Mouse (Mus musculus) cerebellum, adult 11 months (tissue): ENCODE data around the gene Ctnna2.

Experiments used
- DNase-seq: peaks from one replicate; pipeline ENCODE4 v3.0.0; 2022

Gene Ctnna2

GRCm38 (mm10) chr6:77253480-77253879 is 726.0 kb downstream of the Ctnna2 start:
- DNase-seq: no peak

GRCm38 (mm10) chr6:77243541-77244231 is 735.8 kb downstream of the Ctnna2 start:
- DNase-seq: no peak

GRCm38 (mm10) chr6:77242601-77243406 is 736.7 kb downstream of the Ctnna2 start, which contains the start of gene Lrrtm1:
Gene Lrrtm1, plus strand, starts transcription at chr6:77242689.
- DNase-seq: peak; percentile 31

GRCm38 (mm10) chr6:77240426-77240825 is 739.1 kb downstream of the Ctnna2 start:
- no peak for DNase-seq

- peak; percentile 29 for DNase-seq
These were observed 756.5 kb downstream of the Ctnna2 start for GRCm38 (mm10) chr6:77222849-77223638.

GRCm38 (mm10) chr6:77220776-77221175 is 758.7 kb downstream of the Ctnna2 start:
- no peak for DNase-seq

- no peak for DNase-seq
These were observed 760.6 kb downstream of the Ctnna2 start for GRCm38 (mm10) chr6:77218875-77219274.

GRCm38 (mm10) chr6:77215322-77215721 is 764.2 kb downstream of the Ctnna2 start:
- no peak for DNase-seq

- DNase-seq: peak; percentile 17
These were observed 765.6 kb downstream of the Ctnna2 start for GRCm38 (mm10) chr6:77213757-77214409.

- DNase-seq: no peak
These were observed 769.6 kb downstream of the Ctnna2 start for GRCm38 (mm10) chr6:77209929-77210328.

- no peak for DNase-seq
These were observed 770.3 kb downstream of the Ctnna2 start for GRCm38 (mm10) chr6:77209183-77209582.

GRCm38 (mm10) chr6:77199375-77199774 is 780.1 kb downstream of the Ctnna2 start:
- DNase-seq: no peak

- DNase-seq: no peak
These were observed 782.8 kb downstream of the Ctnna2 start for GRCm38 (mm10) chr6:77196650-77197049.

GRCm38 (mm10) chr6:77191635-77192034 is 787.9 kb downstream of the Ctnna2 start:
- no peak for DNase-seq

- DNase-seq: no peak
These were observed 790.9 kb downstream of the Ctnna2 start for GRCm38 (mm10) chr6:77188628-77189027.

- DNase-seq: no peak
These were observed 793.7 kb downstream of the Ctnna2 start for GRCm38 (mm10) chr6:77185751-77186150.

GRCm38 (mm10) chr6:77184896-77185295 is 794.6 kb downstream of the Ctnna2 start:
- no peak for DNase-seq

GRCm38 (mm10) chr6:77175764-77176163 is 803.7 kb downstream of the Ctnna2 start:
- no peak for DNase-seq

GRCm38 (mm10) chr6:77157028-77157427 is 822.5 kb downstream of the Ctnna2 start:
- no peak for DNase-seq

- DNase-seq: no peak
These were observed 840.1 kb downstream of the Ctnna2 start for GRCm38 (mm10) chr6:77139306-77139920.

GRCm38 (mm10) chr6:77120926-77121325 is 858.6 kb downstream of the Ctnna2 start:
- DNase-seq: no peak

- no peak for DNase-seq
These were observed 859.0 kb downstream of the Ctnna2 start for GRCm38 (mm10) chr6:77120510-77120909.
